Mouse (Mus musculus) lung, adult 18-20 months (tissue): Measurements from ENCODE around the gene Ache.

Source experiments
- DNase-seq, 2 experiments: peaks; one replicate each; pipeline ENCODE4 v3.0.0; 2022; ENCODE audit warnings: mixed read lengths in 2 of 2

The Ache gene

DNA sequence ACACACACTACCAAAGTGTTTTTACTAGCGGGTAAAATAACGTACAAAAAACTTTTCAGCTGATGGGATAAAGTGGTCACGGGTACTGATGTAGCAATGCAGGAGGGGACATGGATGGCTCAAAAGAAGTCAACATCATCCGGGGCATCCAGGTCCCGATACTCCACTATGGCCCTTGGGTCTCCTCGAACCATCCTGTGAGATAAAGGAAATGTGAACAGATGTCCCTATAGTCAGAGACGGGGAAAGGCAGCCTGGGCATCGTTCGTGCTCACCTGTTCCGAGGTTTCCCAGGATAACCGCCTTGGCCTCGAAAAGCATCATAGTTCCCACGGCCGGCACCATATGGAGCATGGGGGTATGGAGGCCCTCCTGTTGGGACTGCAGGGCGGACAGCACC, 8.4 kb downstream of the Ache start:
- no peak for DNase-seq

DNA sequence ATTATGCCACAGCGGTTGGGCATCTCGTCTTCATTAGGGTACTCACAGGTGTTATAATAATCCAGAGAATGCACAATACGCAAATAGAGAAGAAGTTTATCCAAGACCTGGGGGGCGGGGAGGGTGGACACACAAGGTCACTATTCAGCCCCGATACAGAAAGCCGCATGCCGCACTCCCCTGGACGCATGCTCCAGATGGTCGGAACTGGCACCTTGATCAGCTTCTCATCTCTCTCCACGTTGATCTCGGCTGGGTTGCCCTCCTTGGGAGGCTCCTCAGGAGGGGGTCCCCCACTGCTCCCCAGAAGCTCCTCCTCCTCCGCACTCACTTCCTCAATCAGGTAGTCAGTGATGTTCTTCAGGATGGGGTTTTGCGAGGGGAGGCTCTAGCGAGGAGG, 9.8 kb downstream of the Ache start:
- DNase-seq, result no peak

DNA sequence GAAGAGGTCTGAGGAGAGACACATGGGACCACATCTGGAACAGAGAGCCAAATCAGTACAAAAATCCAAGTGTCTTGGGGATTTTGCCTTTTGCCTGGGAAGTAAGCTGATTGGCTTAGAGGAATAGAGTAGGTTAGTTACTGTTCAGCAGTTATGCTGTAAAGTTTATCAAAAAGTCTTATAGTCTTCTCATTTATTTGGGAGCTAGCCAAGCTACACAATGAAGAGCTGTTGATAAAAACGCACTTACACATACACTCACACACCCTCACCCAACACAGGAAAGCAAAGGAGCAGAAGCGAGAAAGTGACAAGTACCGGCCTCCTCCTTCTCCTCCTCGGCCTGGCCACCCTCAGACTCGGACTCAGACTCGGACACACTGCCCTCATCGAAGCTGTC, 11.9 kb downstream of the Ache start:
- DNase-seq, result no peak

DNA sequence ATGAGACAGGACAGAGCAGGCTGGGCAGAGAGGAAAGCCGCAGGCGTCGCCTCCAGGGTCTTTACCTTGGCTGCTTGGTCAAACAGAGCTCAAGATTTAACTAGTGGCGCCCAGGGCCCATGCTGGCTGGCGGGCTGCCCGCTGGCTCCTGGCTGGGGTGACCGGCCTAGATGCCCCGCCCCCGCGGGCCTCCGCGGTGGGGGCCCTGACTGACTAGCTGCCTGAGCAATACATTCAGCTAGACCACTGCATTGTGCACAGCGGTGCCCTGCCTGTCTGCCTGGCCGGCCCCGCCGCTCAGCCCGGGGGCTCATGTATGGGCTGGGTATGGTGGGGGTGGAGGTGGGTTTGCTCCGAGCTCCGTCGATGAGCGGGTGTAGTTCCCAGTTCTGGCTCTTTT, 13.9 kb downstream of the Ache start:
- no peak for DNase-seq

DNA sequence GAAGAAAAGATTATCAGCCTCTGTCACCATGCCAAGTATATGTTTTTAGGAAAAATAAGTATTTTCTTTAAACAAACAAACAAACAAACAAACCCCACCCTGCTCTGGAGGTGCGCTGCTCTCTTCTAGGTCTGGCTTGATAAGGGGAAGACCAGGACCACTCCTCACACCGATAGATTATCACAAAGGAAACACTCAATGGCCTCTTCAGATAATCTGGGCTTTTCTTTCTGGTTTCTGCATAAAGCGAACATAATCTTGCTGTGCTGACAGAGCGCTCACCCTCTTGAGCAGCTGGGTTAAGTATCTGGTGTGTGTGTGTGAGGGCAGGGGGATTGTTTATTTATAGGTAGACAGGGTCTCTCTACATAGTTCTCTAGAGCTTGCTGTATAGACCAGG, 16.3 kb downstream of the Ache start:
- no peak for DNase-seq

DNA sequence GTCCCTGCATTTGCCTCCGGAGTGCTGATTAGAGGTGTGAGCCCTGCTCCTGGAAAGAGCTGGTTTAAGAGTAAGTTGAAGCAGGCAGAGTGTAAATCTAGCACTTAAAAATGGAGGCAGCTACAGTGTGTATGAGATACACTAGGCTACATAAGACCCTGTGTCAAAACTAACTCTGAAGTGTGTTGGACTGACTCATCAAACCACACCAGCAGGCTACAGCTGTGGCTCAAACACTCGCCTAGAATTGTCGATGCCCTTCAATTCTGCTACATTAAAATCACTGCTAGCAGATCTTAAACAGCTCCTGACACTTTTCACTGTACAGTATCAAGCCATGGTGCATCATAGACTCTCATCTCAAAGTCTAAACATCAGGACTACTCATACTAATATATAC, 16.8 kb downstream of the Ache start:
- DNase-seq, result no peak

DNA sequence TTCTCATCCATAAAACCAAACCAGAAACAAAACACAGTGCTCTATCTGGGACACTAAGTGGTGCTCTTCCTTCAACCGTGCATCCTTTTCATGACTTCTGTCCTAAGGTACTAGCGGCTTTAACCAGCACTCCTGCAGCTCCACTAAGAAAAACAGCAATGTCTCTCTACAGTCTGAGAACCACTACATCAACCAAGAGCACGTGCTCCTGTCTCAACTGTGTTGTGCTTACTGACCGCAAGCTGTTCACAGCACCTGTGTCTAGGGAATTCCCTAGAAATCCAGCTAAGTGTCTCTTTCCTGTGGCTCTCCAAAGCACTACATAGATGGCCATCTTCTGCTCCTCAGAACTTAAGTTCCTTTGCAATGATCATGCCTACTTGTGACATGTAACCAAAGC, 17.5 kb downstream of the Ache start:
- no peak for DNase-seq

DNA sequence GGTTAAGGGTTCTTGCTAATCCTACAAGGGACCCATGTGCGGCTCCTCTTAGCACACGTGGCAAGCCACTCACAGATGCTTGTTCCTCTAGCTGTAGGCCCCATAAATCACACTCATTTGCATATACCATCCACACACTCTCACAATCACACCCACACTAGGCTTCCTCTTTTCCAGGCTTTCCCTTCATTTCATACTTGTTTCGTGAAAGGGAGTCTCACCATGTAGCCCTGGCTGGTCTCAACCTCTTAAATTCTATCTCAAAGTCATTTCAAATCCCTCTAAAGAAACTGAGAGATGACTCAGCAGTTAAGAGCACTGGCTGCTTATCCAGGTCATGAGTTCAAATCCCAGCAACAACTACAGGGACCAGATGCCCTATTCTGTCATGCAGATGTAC, 18.5 kb downstream of the Ache start:
- no peak for DNase-seq

DNA sequence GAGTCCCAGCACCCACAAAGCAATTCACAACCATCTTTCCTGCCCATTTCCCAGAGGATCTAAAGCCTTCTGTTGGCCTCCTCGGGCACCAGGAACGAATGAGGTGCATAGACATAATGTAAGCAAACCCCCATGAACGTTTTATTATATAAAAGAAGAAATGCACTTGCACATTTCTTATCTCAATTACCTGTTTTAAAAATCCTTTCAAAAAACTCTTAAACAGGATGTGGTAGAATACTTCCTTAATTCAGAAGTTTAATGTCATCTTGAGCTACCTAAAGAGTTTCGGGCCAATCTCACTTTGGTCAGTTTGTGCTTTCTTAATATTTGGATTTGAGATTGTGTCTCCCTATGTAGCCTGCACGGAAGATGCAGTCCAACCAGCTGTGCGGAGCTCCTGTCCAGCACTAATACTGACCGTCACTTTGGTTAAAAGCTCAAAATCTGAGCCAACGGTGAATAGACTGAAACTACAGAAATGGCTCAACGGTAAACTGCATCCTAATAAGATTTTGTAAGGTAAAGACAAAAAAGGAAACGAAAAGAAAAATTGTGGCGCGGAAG, 19.2 kb downstream of the Ache start:
- no peak for DNase-seq

DNA sequence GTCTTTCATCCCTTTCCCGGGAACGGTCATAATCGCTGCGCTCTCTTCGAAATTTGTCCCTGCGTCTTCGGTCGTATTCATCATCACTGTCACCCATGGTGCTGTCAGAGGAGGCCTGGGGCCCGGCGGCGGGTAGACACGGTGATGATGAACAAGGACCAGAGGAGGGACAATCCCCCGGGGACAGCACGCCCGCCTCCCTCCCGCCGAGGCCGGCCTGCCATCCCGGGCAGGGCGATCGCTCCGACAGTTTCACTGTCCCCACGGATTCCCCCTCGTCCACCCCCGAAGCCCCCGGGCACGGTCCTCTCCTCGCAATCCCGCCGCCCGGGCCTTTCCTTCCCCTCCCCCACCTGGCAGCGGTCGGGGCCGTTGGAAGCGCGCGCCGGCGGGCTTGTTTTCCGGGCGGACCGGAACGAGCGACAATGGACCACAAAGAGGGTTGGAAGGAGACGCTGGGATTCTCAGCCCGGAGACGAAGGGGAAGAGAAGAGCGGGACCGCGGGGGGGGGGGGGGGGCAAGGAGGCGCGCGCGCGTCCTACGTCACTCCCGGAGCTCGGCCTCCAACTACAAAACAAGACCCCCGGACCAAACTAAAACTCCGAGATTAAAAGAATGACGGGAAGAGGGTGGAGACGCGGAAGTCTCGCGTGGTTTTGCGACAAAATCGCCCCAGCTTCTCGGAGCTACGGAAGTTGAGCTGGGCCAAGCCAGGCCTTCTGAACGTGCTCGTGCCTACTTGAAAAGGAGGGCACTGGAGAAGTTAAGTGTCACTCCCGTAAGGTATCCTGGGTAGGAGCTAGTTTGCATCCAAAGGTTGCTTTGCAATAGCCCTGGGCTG, 20.0 kb downstream of the Ache start, which contains the start of gene Srrt:
Gene Srrt (minus strand): TSS at position 604 of the 842 bp plus-strand sequence.
- DNase-seq, result peak; percentile 93 to 94

DNA sequence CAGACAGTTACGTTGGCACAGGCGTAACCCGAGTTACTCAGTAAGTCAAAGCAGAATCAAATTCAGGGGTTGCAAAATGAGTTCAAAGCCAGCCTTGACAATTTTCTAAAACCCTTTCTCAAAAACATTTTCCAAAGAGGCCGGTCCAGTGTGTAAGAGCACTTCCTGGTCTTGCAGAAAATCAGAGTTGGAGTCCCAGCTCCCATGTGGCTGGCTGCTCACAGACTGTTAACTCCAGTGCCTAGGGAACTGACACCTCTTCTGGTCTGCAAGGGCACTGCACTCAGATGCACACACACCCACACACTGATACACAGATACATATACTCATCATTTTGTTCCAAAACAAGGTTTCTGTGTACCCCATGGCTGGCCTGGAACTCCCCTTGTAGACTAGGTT, 21.0 kb downstream of the Ache start:
- DNase-seq, result no peak

DNA sequence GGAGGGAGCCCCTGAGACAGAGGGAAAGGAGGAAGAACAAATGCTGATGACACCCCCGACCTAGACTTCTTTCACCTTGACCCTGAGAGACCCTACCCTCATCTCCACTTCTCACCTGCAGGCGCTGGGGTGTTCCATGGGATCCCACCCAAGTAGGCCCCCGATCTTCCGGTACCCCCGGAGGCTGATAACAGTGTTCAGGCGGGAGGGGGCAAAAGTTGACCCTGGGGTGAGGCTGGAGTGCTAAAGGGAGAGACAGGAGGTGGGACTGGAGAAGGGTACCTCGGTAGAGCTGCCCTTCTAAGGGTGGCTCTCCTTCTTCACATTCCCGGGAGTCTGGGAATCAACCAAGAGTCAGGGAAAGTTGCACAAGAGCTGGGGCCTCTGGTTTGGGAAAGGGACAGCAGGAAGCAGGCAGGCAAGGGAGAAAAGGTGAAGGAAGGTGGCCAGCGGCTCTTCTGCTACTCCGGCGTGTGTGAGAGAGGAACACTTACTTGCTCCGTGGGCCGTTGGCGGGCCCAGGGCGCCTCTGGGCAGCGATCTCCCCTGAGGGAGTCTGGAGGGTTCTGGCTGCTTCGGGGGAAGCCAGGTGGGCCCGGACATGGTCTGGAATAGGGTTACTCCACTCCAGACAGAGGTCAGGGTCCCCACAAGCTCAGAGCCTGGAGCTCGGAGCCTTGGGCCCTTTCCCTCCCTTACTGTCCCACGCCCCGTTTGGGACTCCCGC, 26.3 kb downstream of the Ache start:
- DNase-seq, result peak; percentile 37 to 51

DNA sequence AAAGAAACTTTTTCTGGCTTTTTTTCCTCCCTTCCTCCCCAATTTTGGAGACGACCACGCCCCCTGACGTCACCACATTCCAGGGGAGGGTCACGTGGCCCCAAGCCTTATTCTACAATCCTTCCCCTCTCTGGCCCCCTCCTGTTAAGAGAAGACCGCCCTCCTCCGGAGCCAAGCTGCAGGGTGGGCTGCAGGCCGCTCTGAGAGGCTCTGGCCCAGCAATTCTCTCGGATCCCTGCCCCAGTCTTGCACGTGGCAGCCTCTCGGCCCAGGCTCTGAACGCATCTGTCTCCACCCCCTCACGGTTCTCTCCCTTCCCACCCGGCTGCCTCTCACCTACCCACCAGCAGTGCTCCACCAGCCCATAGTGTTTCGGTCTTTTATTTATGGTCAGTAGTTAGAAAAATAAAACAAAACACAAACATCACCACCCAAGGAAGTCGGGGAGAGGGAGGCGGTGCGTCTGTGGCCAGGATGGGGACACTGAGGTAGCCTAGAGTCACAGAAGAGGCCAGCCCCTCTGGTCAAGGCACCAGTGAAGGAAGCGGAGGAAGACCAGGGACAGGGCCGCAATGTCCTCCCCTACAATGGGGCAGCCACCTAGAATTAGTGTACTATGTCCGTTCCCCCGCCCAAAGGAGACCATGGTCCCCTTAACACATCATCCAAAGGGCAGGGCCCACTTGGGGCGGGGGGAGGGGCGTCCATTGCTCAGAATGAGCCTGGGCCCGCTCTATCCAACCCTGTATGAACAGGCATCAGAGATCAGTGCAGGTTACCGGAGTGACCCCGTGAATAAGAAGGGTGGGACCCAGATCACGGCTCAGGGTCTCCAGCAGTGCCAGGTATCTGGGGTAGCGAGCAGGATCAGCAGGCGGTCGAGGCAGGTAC, 27.1 kb downstream of the Ache start, which contains the start of gene Trip6:
Gene Trip6 (minus strand): TSS at position 212 of the 891 bp plus-strand sequence.
- peak; percentile 86 to 88 for DNase-seq

DNA sequence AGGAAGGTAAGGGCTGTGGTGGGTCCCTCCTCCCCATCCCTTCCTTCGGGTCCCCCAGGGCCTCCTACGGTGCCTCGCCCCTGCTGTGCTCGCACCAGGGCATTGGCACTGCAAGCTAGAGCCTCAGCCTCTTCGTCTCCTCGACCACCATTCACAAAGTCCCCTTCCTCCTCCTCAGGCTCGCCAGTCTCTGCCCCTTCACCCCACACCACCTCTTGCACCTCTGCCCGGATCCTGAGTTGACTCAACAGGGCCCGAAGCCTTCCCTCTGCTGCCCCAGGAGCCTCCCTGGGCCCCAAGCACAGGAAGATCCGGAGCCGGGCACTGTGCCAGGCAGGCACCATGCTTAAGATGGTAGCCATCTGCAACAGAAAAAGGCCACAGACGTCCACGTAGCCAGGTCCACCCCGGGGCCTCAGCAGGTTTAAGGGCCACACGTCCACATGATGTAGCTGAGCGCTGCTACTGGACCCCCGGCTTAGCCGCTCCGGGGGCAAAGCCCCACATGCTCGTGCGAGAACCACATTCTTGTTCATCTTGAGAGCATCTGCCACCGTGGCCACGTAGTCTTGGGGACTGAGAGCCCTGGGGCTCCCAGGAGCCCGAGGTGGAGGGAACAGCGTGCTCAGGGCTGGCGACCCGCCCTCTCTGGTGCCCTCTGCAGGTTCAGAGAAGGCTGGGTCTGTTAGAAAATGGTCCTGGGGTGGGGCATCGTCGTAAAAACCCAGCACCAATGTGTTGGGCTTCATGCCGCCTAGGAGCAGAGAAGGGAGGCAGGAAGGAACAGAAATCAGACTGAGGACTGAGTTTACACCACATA, 28.0 kb downstream of the Ache start:
- peak; percentile 41 to 53 for DNase-seq

DNA sequence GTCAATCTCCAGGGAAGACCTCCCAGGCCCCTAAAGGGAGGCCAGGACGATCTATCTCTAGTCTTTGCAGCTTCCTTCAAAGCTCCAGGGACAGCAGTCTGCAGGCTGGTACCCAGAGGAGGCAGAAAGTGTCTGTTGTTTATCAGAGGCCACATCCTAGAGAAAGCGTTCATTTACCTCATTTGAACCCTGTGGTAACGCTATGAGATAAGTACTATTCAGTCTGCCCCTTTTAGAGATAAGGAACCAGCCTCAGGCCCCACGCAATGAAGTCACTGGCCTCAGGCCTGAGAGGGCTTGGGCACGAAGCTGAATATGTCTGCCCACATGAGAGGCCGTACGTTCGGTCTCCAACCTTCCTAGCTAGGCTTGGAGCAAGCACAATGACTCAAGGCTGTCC, 30.0 kb downstream of the Ache start:
- no peak for DNase-seq

DNA sequence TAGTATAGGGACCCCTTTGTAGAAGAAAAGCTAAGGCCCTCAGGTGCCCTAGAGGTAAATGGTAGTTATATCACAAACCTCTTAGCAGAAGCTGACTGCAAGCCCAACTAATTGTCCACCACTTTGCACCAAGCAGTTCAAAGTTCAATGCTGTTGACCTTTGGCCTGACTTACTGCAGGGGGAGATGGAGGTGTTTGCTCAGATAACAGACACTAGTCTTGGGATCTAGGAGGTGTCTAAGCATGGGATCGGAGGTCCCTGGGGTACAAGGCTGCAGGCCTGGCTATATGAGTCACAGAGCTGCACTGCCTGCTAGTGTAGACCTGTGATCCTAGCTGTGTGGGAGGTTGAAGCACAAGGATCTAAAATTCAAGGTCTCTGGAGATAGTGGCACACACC, 31.3 kb downstream of the Ache start:
- DNase-seq, result no peak

DNA sequence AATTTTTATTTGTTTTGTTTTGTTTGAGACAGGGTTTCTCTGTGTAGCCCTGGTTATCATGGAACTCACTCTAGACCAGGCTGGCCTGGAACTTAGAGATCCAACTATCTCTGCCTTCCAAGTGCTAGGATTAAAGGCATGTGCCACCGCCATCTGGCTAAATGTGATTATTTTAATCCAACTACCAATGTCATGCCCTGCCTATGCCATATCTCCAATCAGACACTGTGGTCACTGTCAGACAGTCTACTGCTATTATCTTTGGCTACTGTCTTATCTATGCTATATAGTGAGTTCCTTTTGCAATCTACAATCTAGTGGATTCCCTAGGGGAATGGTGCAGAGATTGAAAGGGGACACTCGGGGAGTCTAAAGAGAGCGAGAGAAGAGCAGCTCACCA, 33.7 kb downstream of the Ache start:
- no peak for DNase-seq

DNA sequence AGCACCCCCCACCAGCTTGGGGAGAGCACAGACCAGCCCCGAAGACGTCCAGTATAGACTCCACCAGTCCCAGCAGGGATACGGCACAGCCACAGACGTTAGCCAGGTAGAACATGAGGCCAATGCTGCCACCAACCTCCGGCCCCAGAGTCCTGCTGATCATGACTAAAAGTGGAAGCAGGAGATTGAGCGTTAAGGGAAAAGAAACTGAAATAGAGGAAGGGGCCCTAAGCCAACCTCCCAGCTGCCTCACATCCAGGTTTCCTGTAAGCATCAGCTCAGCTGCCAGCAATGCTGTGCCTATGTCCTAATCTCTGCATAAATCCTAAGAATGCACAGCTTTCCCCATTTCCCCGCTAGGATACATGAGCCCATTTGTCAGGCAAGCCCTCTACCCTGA, 43.6 kb downstream of the Ache start:
- no peak for DNase-seq

DNA sequence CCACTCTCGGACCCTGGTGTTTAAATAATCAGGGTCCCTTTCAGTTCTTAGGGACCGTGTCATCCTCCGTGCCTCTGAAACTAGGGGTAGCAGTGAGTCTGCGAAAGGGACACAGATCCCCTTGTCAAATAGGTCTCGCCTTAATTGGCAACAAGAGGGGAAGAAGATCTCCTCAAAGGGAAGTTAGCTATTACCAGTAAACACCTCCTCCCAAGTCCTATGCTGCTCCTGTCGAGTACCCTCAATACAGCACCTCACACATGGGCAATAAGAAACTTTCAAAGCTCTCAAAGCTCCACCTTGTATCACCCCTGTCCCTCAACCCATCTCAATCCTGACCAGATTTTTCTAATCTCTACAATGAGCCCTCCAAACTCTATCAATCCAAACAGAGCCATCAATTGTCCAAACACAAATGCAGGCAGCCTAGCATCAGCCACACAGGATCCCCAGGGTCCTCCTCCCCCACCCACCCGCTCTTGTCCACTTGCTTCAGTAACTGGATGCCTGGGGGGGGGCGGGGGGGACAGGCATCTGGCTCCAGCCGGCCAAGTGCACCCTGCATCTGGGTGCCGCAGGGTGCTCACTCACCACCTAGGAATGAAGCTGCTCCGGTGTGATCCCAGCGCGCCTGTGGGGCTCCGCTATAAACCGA, 45.7 kb downstream of the Ache start:
- no peak for DNase-seq

DNA sequence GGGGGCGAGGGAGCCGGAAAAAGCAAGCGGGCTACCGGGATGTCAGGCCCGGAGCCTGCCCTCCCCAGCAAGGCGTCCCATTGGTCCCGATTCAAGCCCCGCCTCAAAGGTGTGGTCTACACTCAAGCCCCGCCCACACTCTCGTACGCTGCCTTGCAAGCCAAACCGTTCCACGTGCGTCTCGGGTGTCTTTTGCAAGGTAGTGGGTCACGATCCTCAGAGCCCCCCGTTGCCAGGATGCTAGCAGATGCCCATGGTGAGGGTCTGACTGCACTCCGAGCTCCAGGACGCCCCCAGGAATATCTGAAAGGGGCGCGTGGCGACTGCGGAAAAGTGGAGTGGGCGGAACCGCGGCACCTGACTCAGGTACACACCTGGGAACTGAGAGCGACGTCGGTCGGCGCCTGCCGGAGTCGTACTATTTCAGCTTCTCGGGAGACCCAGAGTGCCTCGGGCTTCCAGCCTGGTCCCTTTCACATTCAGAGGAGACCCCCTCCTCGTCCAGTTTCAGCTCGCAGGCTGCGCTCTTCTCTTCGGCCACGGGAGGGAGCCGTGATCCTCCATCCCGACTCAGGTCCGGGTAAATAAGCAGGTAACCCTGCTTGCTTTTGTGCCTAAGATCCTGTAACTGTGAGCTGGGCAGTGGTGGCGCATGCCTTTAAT, 46.3 kb downstream of the Ache start, which contains the start of gene Slc12a9:
Gene Slc12a9 (minus strand): TSS at position 86 of the 663 bp plus-strand sequence.
- DNase-seq, result peak; percentile 95 to 96

DNA sequence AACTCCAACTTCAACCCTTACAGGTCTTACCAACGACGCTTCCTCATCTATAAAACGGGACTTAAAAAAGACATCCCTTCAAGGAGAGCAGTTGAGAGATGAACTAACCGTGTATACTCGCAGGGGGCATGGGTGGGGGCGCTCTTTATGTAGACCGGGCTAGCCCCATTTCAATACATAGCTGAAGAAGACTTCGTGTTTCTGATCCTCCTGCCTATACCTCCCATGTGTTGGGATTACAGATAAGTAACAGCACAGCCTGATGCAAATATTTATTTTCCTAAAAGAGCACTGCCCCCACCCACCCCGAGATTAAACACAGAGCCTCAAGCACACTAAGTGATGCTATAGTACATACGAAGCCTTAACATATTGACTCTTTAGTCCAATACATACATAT, 47.0 kb downstream of the Ache start:
- DNase-seq, result no peak
